Mouse (Mus musculus): Measurements from ENCODE around the gene Zw10. TPM values are rescaled to one million over a fixed set of nuclear protein-coding genes. Genes with fewer than 3 reads are reported as not detected.

Zw10 gene
- 32.7 and 33.3 TPM in 2 replicates for polyA plus RNA-seq (2012; rRNA removed)

- peak; percentile 86; the same call in 1 of the 2 replicates for TF ChIP-seq POLR2A (IDR thresholded peaks at IDR 0.05; ENCODE audit: borderline replicate concordance, insufficient read depth, low read length)
- TF ChIP-seq CTCF (IDR thresholded peaks at IDR 0.05; ENCODE audit: borderline replicate concordance, insufficient read depth, low read depth, low read length) = no peak
- under 1% methylated on average over 53 of the region's 53 CpGs for WGBS
- H3K4me1 ChIP-seq (ENCODE audit: control insufficient read depth, insufficient read depth, low read length) = no peaks in the 10 kb centered on the region; the same call in 1 of the 2 replicates
- H3K4me3 ChIP-seq (replicated peaks; ENCODE audit: insufficient read depth, low read depth, low read length) = peak within 1 kb of the TSS; percentile 76
- DNase-seq = peak; percentile 95 to 97
- H3K27ac ChIP-seq (ENCODE audit: insufficient read depth, low read length) = peak within 1 kb of the TSS; percentile 57
- H3K27me3 ChIP-seq (ENCODE audit: control insufficient read depth, insufficient read depth, low read length) = no peaks in the 10 kb centered on the region
Observed at GRCm38 (mm10) chr9:49055333-49056205, at the start of gene Zw10. Gene Zw10, plus strand, starts transcription at chr9:49055613.

- Histone ChIP-seq H3K27me3 (ENCODE audit: control insufficient read depth, insufficient read depth, low read length) (no peaks in the 10 kb centered on the region), H3K4me3 (replicated peaks; ENCODE audit: insufficient read depth, low read depth, low read length) (no peak overlapping the region), H3K27ac (ENCODE audit: insufficient read depth, low read length) (no peak overlapping the region), H3K4me1 (ENCODE audit: control insufficient read depth, insufficient read depth, low read length) (no peaks in the 10 kb centered on the region)
- TF ChIP-seq POLR2A (IDR thresholded peaks at IDR 0.05; ENCODE audit: borderline replicate concordance, insufficient read depth, low read length) (no peak), CTCF (IDR thresholded peaks at IDR 0.05; ENCODE audit: borderline replicate concordance, insufficient read depth, low read depth, low read length) (no peak)
- WGBS = 77% methylated on average over 7 of the region's 7 CpGs
- no peak for DNase-seq
Observed at GRCm38 (mm10) chr9:49015824-49016223, 39.6 kb upstream of the Zw10 start.

- TF ChIP-seq POLR2A (IDR thresholded peaks at IDR 0.05; ENCODE audit: borderline replicate concordance, insufficient read depth, low read length) = no peak
- TF ChIP-seq CTCF (IDR thresholded peaks at IDR 0.05; ENCODE audit: borderline replicate concordance, insufficient read depth, low read depth, low read length) = no peak
- DNase-seq = no peak
- WGBS = 81% methylated on average over 5 of the region's 5 CpGs
- Histone ChIP-seq H3K4me3 (replicated peaks; ENCODE audit: insufficient read depth, low read depth, low read length) (no peak overlapping the region), H3K4me1 (ENCODE audit: control insufficient read depth, insufficient read depth, low read length) (no peaks in the 10 kb centered on the region), H3K27me3 (ENCODE audit: control insufficient read depth, insufficient read depth, low read length) (no peaks in the 10 kb centered on the region), H3K27ac (ENCODE audit: insufficient read depth, low read length) (no peak overlapping the region)
Observed at GRCm38 (mm10) chr9:49021289-49021688, 34.1 kb upstream of the Zw10 start.

- TF ChIP-seq POLR2A (IDR thresholded peaks at IDR 0.05; ENCODE audit: borderline replicate concordance, insufficient read depth, low read length) (no peak), CTCF (IDR thresholded peaks at IDR 0.05; ENCODE audit: borderline replicate concordance, insufficient read depth, low read depth, low read length) (no peak)
- WGBS = 92% methylated on average over 5 of the region's 5 CpGs
- no peak for DNase-seq
Observed at GRCm38 (mm10) chr9:49023956-49024355, 31.5 kb upstream of the Zw10 start.

GRCm38 (mm10) chr9:49024529-49024928, 30.9 kb upstream of the Zw10 start:
- Histone ChIP-seq H3K4me3 (replicated peaks; ENCODE audit: insufficient read depth, low read depth, low read length) (no peak overlapping the region), H3K4me1 (ENCODE audit: control insufficient read depth, insufficient read depth, low read length) (no peaks in the 10 kb centered on the region), H3K27ac (ENCODE audit: insufficient read depth, low read length) (no peak overlapping the region), H3K27me3 (ENCODE audit: control insufficient read depth, insufficient read depth, low read length) (no peaks in the 10 kb centered on the region)
- 95% methylated on average over 2 of the region's 2 CpGs for WGBS
- DNase-seq = no peak
- TF ChIP-seq POLR2A (IDR thresholded peaks at IDR 0.05; ENCODE audit: borderline replicate concordance, insufficient read depth, low read length) (no peak), CTCF (IDR thresholded peaks at IDR 0.05; ENCODE audit: borderline replicate concordance, insufficient read depth, low read depth, low read length) (no peak)

More at GRCm38 (mm10) chr9:49023956-49024355, 31.5 kb upstream of the Zw10 start:
- no peak overlapping the region for H3K4me3 ChIP-seq (replicated peaks; ENCODE audit: insufficient read depth, low read depth, low read length)
- no peaks in the 10 kb centered on the region for H3K4me1 ChIP-seq (ENCODE audit: control insufficient read depth, insufficient read depth, low read length)
- H3K27me3 ChIP-seq (ENCODE audit: control insufficient read depth, insufficient read depth, low read length) = no peaks in the 10 kb centered on the region
- no peak overlapping the region for H3K27ac ChIP-seq (ENCODE audit: insufficient read depth, low read length)

GRCm38 (mm10) chr9:49034764-49035163, 20.6 kb upstream of the Zw10 start:
- H3K27ac ChIP-seq (ENCODE audit: insufficient read depth, low read length) = no peak overlapping the region
- DNase-seq = no peak
- no peaks in the 10 kb centered on the region for H3K4me1 ChIP-seq (ENCODE audit: control insufficient read depth, insufficient read depth, low read length)
- no peaks in the 10 kb centered on the region for H3K27me3 ChIP-seq (ENCODE audit: control insufficient read depth, insufficient read depth, low read length)
- H3K4me3 ChIP-seq (replicated peaks; ENCODE audit: insufficient read depth, low read depth, low read length) = no peak overlapping the region
- WGBS = 87% methylated on average over 4 of the region's 4 CpGs
- no peak for TF ChIP-seq CTCF (IDR thresholded peaks at IDR 0.05; ENCODE audit: borderline replicate concordance, insufficient read depth, low read depth, low read length)
- no peak for TF ChIP-seq POLR2A (IDR thresholded peaks at IDR 0.05; ENCODE audit: borderline replicate concordance, insufficient read depth, low read length)

- TF ChIP-seq POLR2A (IDR thresholded peaks at IDR 0.05; ENCODE audit: borderline replicate concordance, insufficient read depth, low read length) (no peak), CTCF (IDR thresholded peaks at IDR 0.05; ENCODE audit: borderline replicate concordance, insufficient read depth, low read depth, low read length) (no peak)
- DNase-seq = no peak
- no peak overlapping the region for H3K27ac ChIP-seq (ENCODE audit: insufficient read depth, low read length)
- H3K27me3 ChIP-seq (ENCODE audit: control insufficient read depth, insufficient read depth, low read length) = no peaks in the 10 kb centered on the region
- 68% methylated on average over 5 of the region's 5 CpGs for WGBS
- no peaks in the 10 kb centered on the region for H3K4me1 ChIP-seq (ENCODE audit: control insufficient read depth, insufficient read depth, low read length)
- no peak overlapping the region for H3K4me3 ChIP-seq (replicated peaks; ENCODE audit: insufficient read depth, low read depth, low read length)
Observed at GRCm38 (mm10) chr9:49050901-49051300, 4.5 kb upstream of the Zw10 start.

GRCm38 (mm10) chr9:49051349-49051748, 4.1 kb upstream of the Zw10 start:
- Histone ChIP-seq H3K4me1 (ENCODE audit: control insufficient read depth, insufficient read depth, low read length) (no peaks in the 10 kb centered on the region), H3K27me3 (ENCODE audit: control insufficient read depth, insufficient read depth, low read length) (no peaks in the 10 kb centered on the region), H3K4me3 (replicated peaks; ENCODE audit: insufficient read depth, low read depth, low read length) (no peak overlapping the region), H3K27ac (ENCODE audit: insufficient read depth, low read length) (no peak overlapping the region)
- TF ChIP-seq CTCF (IDR thresholded peaks at IDR 0.05; ENCODE audit: borderline replicate concordance, insufficient read depth, low read depth, low read length) (peak; percentile 72), POLR2A (IDR thresholded peaks at IDR 0.05; ENCODE audit: borderline replicate concordance, insufficient read depth, low read length) (no peak)
- WGBS = 6% methylated on average over 5 of the region's 5 CpGs
- DNase-seq = peak; percentile 52 to 55

All from cerebellum, adult 2 months (tissue).